Mouse (Mus musculus): ENCODE results near the gene Elk3.
"Not testable (repeated sequence)": the region's sequence is repeated elsewhere in the genome, so short reads cannot be mapped to it uniquely, and the experiment has no call there.

Gene Elk3

DNA sequence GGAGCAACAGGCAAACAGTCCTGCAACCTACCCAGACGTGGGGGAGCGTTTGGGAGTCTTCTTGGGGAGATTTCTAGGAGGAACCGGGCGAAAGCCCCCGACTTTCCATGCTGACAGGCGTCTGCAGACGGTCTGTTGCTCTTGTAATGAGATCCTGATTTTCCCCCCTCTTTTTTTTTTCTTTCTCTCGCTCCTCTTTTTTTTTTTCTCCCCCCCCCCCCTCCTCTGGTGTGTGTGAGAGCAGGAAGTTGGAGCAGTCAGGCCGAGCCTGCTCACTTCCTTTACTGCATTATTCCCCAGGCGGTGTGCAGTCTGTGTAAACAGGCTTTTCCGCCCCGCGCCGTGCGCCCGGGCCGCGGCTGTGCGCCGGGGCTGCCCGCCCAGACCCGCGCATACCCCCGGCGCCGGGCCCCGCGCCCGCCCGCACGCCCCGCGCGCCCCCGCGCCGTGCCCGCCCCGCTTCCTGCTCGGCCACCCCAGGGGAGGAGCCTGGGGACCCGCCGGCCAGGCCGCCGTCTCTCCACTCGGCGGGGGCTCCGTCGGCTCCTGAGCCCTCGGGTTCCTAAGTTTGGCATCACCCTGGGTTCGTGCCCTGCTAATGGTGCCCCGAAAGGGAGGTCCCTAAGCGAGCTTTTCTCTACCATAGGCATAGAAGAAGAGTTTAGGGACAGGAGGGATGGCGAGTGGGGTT, at the start of gene Elk3:
Elk3 (minus strand) TSS at position 415 of the 691 bp plus-strand sequence.
- DNase-seq (ENCODE audit: low read depth, low spot score) = no peak

DNA sequence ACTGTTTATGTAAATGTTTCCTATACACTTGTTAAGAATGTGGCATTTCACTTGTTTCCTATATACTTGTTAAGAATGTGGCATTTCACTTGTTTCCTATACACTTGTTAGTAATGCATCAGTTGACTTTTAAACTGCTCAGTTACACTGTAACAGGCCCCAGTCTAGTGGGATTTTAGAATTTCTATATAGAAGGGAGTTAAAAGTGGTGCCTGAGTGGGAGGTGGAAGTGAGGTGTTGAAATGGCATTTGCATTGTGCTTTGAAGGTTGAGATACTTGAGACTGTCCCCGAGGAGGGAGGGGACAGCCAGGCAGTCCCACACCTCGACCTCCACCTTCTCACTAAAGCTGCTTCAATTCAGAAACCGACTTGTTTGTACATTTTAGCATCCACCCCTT, 49.7 kb upstream of the Elk3 start:
- DNase-seq (ENCODE audit: low read depth, low spot score) = no peak

DNA sequence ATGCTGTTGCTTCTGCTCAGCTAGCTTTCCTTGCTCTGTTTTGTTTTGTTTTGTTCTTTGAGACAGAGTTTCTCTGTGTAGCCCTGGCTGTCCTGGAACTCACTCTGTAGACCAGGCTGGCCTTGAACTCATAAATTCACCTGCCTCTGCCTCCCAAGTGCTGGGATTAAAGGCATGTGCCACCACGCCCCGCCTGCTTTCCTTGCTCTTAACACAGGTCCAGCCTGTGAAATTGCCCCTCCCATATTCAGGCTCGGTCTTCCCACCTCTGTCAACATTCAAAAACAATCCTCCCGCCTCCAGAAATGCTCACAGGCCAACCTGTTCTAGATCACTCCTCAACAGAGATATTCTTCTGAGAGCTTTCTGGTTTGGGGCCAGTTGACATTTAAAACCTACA, 49.3 kb upstream of the Elk3 start:
- not testable (repeated sequence) for DNase-seq (ENCODE audit: low read depth, low spot score)

DNA sequence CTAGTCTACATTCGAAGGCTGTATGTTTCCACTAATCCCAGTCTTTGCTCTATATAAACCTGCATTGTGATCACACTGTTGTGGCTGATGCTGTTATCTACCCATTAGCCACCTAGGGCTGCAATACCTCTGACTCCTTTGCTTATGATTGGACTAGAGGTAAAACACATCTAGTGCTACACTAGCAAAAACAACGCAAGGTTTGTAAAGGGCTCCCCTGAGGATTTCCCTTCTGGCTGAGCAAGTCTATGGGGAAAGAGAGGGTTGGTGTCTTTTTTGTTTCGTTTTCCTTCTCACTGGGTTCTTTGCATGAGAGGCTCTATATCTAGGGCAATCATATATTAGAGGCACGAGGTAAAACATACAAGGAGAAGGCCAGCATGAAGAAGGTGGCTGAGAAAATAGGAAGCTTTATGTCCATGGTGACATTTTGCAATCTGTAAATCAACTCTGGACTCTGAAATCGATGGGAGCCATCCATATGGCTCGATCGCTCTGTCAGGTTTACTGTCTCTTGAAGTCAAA, 48.5 kb upstream of the Elk3 start:
- no peak for DNase-seq (ENCODE audit: low read depth, low spot score)

DNA sequence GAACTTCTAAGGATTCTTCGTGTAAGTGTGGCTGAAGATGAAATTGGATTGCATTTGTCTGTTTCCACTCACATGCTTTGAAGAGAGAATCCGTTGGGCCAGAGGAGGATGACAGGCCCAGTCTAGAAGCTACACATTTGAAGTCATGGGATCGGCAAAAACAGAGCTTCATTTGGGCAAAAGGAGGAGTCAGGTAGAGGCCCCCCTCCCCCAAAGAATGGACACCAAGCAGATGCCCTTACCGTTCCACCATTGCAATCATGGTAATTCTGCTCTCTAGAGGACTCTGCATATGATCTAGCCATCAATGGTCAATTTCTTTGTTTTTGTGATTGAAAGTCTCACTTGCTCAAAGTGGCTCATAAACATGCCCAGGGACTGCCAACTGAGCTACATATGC, 47.9 kb upstream of the Elk3 start:
- no peak for DNase-seq (ENCODE audit: low read depth, low spot score)

DNA sequence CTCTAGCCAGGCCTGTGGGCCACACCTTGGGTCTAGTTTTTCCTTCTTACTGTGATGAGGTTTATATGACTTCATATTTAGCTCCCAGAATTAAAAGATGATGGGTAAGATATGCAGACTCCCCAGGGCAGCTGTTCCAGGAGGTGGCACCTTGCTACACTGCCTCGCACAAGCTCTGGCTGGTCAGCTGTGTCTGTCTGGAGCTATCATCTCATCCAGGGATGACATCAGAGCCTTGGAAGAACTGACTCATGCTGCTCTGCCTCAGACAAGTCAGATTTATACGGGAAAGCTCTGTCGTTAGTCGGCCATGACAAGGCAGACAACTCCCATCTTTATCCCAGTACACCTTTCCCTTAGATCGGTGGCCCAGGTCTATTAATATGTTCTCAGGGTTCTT, 46.2 kb upstream of the Elk3 start:
- no peak for DNase-seq (ENCODE audit: low read depth, low spot score)

DNA sequence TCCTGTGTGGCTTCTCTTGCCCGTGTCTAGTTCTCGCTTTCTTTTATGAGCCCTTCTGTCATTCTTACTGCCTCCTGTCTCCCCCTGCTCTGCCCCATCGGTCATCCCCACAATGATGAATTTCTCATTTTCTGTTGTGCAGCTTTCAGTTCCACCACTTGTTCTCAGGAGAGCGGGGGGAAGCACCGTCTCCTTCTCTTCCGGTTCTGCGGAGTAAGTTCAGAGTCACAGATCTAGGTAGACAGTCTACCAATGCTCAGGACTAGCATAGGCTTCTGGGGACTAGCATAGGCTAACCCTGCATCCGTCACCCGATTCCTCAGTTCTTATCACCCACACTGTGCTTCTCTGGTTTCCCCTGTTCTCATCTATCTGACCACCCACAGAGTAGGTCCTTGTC, 45.2 kb upstream of the Elk3 start:
- DNase-seq (ENCODE audit: low read depth, low spot score) = no peak

DNA sequence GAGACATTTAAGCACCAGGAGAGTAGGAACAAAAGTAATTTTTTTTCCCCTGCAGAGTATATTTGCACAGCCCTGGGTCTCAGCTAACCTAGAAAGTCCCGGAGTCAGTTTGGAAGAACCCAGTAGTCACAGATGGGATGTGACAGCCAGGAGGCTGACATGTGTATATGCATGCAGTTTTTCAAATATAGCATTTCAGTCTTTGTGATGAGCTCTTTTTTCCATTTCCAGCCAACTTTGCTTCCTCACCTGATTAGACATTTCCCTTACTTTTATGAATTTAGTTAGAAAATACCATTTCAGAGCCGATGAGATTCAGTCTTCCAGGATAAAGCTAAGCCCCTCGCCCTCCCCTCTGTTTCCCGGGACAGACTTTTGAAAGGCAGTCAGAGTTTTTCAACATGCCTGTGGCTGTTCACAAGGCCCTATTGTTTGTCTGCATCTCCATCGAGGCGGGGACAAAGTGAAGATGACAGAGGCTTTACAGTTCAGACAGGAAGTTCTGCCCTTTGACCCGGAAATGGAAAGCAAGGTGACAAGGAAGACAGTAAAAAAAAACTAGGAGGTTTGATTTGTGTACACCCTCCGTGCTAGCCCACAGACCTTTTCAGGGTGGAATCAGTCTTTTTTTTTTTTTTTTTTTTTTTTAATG, 44.5 kb upstream of the Elk3 start:
- DNase-seq (ENCODE audit: low read depth, low spot score) = no peak

DNA sequence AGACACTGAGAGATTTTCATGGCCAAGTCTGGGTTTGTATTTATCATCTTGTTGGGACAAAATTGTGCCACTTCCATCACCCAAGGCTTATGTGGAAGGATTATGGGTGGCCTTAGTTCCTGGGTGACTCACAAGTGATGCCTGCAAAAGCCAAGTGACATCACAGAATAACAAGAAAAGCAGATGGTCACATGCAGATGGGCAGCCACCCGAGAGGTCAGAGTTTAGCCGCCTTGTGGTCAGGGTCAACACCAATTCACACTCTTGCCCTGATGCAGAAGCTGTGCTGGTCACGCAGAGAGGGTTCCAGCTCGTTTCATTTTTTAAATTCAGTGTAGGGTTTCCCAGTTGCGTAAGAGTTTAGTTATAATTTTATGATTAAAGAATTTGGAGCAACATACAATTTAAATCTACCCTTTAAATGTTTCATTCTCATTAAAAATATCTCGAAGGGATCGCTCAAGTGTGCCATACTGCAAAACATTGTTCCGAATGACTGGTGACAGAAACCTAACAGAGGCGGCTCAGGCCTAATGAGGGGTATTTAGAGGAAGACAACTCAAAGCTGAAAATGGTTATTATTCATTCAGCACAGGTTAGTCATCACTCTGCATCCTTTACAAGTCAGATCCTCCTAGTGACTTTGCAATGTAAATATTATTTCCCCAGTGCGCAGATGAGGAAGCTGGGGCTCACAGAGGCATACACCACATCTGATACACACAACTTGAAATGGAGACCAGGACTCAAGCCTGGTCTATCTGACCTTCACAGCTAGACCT, 42.8 kb upstream of the Elk3 start:
- no peak for DNase-seq (ENCODE audit: low read depth, low spot score)

DNA sequence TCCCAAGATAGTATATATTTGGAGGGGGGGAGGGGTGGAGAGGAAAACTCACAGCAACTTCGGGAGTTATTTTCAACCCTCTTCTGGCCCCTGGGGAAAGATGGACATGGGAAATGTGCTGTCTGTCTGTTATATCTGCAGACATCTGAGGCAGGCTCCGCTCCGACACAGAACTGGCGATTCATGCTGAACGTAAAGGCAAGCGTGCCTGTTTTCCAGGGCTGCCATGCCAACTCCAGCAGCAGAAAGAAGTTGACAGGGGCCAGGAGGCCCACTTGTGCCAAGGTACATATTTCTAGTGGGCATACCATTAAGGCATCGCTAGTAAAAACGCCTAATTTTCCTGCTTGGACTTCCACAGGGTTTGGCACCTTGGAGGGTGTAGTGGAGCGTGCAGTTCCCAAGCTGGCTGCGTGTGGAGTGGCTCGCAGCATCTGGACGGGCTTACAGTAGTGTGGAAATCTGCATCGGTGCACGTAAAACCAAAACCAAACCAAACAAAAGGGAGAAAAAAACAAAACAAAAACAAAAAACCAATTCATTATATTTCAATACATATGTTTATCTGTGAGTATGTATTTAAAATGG, 37.1 kb upstream of the Elk3 start:
- no peak for DNase-seq (ENCODE audit: low read depth, low spot score)

DNA sequence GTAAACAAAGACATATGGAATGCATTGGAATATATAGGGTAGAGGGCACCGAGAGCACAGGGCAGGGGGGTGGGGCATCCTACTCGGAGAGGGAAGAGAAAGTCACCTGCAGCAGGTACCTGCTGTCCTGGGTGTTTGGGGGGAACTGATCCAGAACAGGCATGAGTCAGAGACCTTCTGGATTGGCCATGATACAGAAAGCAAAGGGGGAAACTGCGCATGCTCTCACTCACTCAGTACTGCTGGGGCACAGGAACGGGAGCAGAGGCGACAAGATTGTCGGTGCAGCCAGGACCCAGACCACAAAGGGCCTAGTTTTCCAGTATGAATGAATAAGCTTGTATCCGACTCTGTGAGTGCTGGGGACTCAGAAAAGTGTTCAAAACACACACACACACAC, 36.5 kb upstream of the Elk3 start:
- no peak for DNase-seq (ENCODE audit: low read depth, low spot score)

DNA sequence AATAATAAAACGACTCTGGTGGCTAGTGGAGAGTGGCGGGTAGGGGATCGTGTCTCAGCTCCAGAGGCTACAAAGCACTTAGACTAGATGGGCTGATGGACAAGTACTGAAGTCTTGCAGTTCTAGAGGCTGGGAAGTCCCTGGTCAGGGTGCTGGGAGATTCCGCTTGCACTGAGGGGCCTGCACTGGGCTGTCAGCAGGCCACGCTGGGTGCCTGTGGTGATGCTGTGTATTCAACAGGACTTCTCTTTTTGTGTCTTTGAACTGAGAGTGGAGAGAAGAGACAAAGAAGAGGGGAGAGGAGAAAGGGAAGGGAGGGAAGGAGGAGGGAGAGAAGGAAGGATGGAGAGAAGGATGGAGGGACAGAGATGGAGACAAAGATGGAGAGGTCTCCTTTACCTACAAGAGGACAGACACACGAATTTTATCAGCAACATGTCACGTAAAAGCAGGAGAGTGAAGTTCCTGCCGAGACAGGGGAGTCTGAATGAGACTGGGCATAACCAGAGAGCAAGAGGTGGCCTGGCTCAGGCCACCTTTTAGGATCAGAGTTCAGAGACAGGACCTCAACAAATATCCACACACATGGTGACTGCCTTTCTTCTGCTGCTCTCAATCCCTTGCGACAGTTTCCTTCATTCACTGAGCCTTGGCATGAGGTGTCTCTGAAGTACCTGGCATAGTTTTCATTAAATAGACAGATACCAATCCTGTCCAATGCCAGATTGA, 35.4 kb upstream of the Elk3 start:
- no peak for DNase-seq (ENCODE audit: low read depth, low spot score)

DNA sequence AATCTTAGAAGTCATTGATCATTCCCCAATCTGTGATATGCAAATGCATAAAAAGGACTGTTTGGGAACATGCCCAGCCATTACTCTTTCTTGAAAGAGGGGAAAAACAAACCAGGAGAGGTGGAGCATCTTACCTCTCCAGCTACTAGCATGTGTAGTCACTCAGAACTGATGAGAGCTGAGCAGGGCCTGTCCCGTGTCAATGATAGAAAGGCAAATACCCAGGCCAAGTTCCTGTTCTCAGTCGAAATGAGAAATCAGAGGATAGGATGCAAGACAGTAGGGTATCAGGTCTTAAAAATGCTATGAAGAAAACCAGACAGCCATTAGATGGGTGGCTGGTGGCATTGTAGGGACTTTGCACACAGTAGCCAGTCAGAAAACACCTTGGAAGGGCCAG, 34.6 kb upstream of the Elk3 start:
- DNase-seq (ENCODE audit: low read depth, low spot score) = no peak

DNA sequence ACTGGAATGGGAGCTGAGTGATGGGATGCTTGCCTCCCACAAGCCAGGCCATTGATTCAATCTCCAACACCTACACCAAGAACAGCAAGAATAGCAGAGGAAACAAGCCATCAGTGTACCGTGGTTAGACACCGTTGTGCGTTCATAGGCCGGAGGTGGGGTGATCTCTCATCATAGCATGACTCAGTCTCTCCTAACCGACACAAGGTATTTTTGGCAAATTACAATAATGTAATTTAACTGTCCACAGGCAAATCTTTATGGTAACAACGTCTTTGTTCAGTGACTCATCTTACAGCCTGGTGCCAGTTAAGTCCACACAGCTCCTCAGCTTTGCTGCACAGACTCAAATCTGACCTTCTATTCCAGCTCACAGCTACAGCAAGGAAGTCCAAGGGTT, 32.5 kb upstream of the Elk3 start:
- DNase-seq (ENCODE audit: low read depth, low spot score) = no peak

DNA sequence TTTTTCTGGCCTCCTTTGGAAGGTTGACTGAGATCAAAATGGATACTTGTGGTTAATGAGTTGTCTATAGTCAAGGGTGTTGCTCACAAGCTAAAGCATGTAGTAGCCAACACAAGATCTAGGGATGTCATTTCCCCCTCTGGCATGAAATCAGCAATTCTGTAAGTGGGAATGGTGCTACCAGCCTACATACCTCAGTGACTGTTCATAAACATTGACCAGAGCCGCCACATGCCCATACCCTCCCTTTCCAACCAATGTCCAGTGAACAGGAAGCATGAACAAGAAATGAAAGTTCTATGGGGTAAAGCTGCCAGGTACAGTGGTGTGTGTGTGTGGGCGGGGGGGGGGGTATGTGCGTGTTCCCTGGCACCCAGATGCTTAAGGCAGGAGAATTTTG, 32.1 kb upstream of the Elk3 start:
- DNase-seq (ENCODE audit: low read depth, low spot score) = no peak

DNA sequence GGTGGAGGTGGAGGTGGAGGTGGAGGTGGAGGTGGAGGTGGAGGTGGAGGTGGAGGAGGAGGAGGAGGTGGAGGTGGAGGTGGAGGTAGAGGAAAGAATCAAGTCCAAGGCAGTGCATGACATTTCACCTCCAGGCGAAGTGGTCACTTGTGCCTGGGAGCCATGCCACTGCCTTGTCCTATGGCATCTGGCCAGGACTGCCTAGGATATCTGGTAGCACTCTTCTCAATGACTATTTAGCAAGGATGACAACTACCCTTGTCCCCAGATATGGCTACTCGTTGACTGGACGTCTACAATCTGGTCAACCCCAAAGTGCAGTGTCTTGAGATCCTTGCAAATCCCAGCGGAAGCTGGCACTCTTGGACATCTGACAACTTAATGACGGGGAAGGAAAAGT, 27.6 kb upstream of the Elk3 start:
- no peak for DNase-seq (ENCODE audit: low read depth, low spot score)

DNA sequence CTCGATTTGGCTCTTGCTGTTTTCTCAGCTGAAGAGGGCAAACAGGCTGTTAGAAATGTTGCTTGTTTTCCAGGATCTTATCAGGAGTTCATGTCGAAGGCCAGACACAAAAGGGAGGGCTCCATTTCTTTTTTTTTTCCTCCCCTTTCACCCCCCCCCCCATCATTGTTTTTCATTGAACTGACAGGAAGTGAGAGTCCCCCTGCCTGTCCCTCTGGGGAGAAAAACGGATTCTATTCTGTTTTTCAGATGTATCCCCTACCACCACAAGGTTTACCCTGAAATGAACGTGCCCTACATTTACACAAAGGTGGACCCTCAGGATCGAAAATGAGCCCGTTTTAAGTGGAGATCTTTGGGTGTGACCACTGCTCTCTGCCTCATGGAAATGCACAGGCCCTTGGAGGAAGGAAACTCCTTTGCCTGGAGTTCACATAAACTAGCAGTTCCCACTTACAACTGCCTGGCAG, 25.6 kb upstream of the Elk3 start:
- no peak for DNase-seq (ENCODE audit: low read depth, low spot score)

DNA sequence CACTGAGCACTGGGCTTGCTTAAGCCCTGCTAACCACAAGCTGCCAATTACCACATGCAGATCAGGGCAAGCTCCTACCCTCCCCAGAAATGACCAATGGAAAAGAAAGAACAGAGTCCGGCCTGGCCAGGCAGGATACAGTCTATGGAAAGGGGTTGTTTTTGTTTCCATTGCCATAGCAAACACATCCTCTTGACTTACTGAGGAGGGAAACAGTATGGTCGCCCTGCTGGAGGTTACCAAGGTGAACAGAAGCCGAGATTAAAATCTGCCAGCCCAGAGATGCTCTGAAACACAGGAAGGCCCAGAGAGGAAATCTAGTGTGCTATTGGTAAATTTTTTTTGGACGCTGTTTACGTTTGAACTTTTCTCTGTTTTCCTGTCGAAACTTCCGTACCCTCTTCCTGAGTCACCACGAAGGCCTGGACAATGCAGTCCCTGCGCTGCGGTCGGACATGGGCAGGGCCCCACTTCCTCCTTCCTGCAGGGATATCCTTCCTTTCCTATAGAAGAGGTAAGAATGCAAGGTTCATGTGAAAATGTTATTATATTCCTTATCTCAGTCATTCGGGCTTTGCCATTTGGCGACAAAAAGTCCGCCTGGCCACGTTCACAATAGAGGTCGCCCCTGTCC, 25.0 kb upstream of the Elk3 start:
- DNase-seq (ENCODE audit: low read depth, low spot score) = no peak

DNA sequence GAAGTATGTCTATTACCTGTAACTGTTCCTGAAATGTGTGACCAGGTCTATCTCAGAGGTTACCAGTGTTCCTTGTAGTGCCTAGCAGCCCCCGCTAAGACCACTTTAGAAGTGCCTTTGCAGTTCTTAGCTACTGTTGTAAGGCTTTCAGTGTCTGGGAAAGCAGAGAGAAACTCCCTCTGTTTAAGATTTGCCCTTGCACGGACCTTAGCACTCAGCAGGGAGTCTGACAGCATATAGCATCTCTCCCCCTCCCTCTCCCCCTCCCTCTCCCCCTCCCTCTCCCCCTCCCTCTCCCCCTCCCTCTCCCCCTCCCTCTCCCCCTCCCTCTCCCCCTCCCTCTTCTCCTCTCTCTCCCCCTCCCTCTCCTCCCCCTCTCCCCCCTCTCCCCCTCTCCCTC, 24.1 kb upstream of the Elk3 start:
- DNase-seq (ENCODE audit: low read depth, low spot score) = no peak

DNA sequence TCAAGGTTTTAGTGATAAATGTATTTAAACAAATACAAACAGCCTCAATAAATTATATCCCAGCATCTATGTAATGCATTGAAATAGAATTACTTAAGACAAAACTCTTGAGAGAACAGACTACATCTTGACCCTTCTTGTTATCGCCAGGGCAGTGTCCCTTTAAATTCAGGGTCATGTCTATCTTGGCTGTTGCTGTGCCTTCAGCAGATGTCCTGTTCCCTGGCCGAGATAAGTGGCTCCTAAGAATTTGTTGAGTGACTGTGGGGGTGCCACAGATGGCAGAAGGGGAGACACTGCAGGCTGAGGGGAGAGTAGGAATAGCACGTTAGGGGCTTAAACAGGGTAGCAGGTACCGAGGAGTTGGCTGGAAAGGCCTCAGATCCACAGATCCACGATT, 22.3 kb upstream of the Elk3 start:
- no peak for DNase-seq (ENCODE audit: low read depth, low spot score)

DNA sequence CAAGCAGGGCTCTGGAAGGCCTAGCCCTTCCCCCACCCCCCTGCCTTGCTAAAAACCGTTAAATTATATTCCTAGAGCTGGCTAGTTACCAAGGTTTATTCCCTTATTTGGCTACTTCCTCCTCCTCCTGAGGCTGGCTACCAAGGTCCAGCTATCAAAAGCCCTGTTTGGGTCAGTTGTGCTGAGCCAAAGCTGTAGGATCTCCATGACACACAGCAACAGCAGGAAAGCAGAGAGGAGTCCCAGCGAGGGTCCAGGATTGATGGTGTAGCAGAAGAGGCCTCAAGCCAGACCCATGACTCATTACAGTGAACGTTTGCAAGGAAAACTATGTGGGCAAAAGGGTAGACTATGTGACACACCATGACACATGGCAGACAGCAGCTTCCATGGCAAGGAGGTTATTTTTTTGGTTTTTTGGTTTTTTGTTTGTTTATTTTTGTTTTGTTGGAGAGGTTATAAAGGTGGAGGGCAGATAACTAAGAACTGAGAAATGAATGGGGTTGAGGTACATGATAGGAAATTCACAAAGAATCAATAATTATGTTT, 21.4 kb upstream of the Elk3 start:
- no peak for DNase-seq (ENCODE audit: low read depth, low spot score)
